Comparison of ENCODE assay signal across 8 mouse cellular contexts in the genomic region with DNA sequence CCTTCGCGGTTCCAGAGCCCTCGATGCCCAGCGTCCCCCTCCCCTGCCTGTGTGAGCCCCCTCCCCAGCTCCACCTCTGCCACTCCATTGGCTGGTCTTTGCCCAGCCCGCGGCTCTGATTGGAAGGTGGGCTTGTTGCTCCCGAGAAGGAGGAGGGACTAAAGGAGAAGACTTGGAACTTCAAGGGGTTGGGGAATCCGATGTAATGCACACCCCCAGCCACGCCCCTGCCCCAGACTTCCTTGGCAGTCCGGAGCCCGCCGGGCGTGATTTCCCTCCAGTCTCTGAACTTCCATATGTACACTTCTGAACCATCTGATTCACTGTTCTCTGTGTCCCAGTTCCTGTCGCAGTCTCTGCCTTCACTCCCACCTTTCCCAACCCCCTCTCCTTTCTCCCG. TPM values are rescaled to one million over a fixed set of nuclear protein-coding genes. Genes with fewer than 3 reads are reported as not detected.
A peak's percentile ranks its signal among the peaks of the same experiment; 100 is the strongest.
DNase-seq lines count a peak whose midpoint lies in the region; ATAC-seq lines count a peak whose summit lies in the region.

TSS of gene Hif3a (minus strand) at position 39 of the 400 bp plus-strand sequence.

- no peaks in the 10 kb centered on the region for H3K9me3 ChIP-seq in forebrain, embryonic 12.5 days
- H3K9me3 ChIP-seq in stomach, embryonic 15.5 days = no peaks in the 10 kb centered on the region

- ATAC-seq in forebrain, embryonic 12.5 days (ENCODE audit: low FRiP score) = peak; percentile 85
- ATAC-seq in stomach, embryonic 15.5 days (ENCODE audit: insufficient read depth, low FRiP score, low read depth) = peak; percentile 60
- no peak for ATAC-seq in CD4-positive, CD25-positive, alpha-beta regulatory T cell, adult 4 months

- intact Hi-C loops in heart, postnatal 36 days (cut with DNase I) = no loop called here

- H3K4me1 ChIP-seq in forebrain, embryonic 12.5 days = peaks cover 56% of the 10 kb centered on the region
- peaks cover 36% of the 10 kb centered on the region for H3K4me1 ChIP-seq in stomach, embryonic 15.5 days

- H3K27me3 ChIP-seq in forebrain, embryonic 12.5 days = peaks cover 19% of the 10 kb centered on the region
- H3K27me3 ChIP-seq in stomach, embryonic 15.5 days (replicated peaks) = no peaks in the 10 kb centered on the region

- H3K27ac ChIP-seq in forebrain, embryonic 12.5 days = no peak within 1 kb of the TSS
- H3K27ac ChIP-seq in stomach, embryonic 15.5 days = peak within 1 kb of the TSS; percentile 99

- no peaks in the 10 kb centered on the region for H3K36me3 ChIP-seq in forebrain, embryonic 12.5 days (replicated peaks)
- no peaks in the 10 kb centered on the region for H3K36me3 ChIP-seq in stomach, embryonic 15.5 days

- peak within 1 kb of the TSS; percentile 67 for H3K4me2 ChIP-seq in forebrain, embryonic 12.5 days
- peak within 1 kb of the TSS; percentile 92 for H3K4me2 ChIP-seq in stomach, embryonic 15.5 days

- under 1% methylated on average over 15 of the region's 15 CpGs for WGBS in forebrain, embryonic 12.5 days
- WGBS in stomach, embryonic 15.5 days = 0% methylated on average over 15 of the region's 15 CpGs

- H3K4me3 ChIP-seq in forebrain, embryonic 12.5 days (replicated peaks) = peak within 1 kb of the TSS; percentile 45
- H3K4me3 ChIP-seq in stomach, embryonic 15.5 days (replicated peaks) = peak within 1 kb of the TSS; percentile 70

- peak within 1 kb of the TSS; percentile 53; the same call in 1 of the 2 replicates for H3K9ac ChIP-seq in forebrain, embryonic 12.5 days
- peak within 1 kb of the TSS; percentile 58 for H3K9ac ChIP-seq in stomach, embryonic 15.5 days

- peak; percentile 57 for DNase-seq in right cerebral cortex, adult 18-20 months
- no peak for DNase-seq in right cerebral cortex, postnatal 25 days
- peak; percentile 53 to 65 for DNase-seq in heart, postnatal 36 days
- DNase-seq in layer of hippocampus, postnatal 25 days (ENCODE audit: extremely low spot score in 1 of 2, low spot score in 1 of 2) = peak; percentile 11 to 32
- peak; percentile 84 for DNase-seq in lung, postnatal 25 days (ENCODE audit: low spot score)

RNA-seq across cellular contexts. Expression of gene Hif3a, which starts in this region (rescaled TPM):
- 8.7 and 9.9 TPM in 2 replicates for polyA plus RNA-seq in forebrain, embryonic 12.5 days (2016; fragmentation: Nextera tagmentation; extraction: Ambion mirVana)
- 1 to 10 TPM; 2.5 to 2.6 TPM for total RNA-seq in heart, postnatal 36 days (2021)
- 1 to 10 TPM; 4.1 to 9.1 TPM for total RNA-seq in layer of hippocampus, postnatal 25 days (2021)
- 47.3 and 54.9 TPM in 2 replicates for polyA plus RNA-seq in stomach, embryonic 15.5 days (2015; fragmentation: Nextera tagmentation; extraction: Ambion mirVana)
- under 1 TPM; 0.60 to 0.91 TPM for polyA plus RNA-seq in CD4-positive, CD25-positive, alpha-beta regulatory T cell, adult 4 months (2017; shearing (Covaris generic))
